Mouse (Mus musculus) T-helper 1 cell (primary cell): ENCODE data around the gene Rab28.

Experiments used
- in situ Hi-C: fragments of 300-600 bp; cut with MboI, MseI; formaldehyde crosslinking; loops from one replicate; pipeline ENCODE4 v1.15.1; 2025; ENCODE audit warnings: high pct_unique_total_duplicates

Rab28 gene

GRCm38 (mm10) chr5:41627224-41628144 lies 80.5 kb downstream of the Rab28 start:
- in situ Hi-C loops, result no loop called here

GRCm38 (mm10) chr5:41625544-41625943 lies 82.4 kb downstream of the Rab28 start:
- in situ Hi-C loops, result no loop called here

DNA sequence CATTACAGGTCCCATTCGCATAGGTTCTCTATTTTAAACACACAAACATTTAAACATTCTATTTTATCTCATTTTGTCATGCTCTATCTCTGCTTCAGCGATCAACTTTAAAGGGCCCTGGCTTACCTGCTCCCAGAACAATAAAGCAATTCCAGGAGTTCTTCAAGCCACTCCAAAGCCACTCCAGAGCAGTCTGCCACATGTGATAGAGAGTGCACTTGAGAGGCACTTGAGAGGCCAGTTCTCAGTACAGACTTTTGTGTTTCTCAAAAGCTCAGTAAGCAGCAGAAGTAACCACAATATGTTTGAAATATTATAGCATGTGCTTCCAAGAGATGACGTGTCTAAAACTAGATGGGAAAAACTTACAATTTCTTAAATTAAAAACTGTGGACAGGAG lies 86.2 kb downstream of the Rab28 start:
- in situ Hi-C loops, result no loop called here

- in situ Hi-C loops, result no loop called here
Measured at GRCm38 (mm10) chr5:41618966-41619365, 89.0 kb downstream of the Rab28 start.

DNA sequence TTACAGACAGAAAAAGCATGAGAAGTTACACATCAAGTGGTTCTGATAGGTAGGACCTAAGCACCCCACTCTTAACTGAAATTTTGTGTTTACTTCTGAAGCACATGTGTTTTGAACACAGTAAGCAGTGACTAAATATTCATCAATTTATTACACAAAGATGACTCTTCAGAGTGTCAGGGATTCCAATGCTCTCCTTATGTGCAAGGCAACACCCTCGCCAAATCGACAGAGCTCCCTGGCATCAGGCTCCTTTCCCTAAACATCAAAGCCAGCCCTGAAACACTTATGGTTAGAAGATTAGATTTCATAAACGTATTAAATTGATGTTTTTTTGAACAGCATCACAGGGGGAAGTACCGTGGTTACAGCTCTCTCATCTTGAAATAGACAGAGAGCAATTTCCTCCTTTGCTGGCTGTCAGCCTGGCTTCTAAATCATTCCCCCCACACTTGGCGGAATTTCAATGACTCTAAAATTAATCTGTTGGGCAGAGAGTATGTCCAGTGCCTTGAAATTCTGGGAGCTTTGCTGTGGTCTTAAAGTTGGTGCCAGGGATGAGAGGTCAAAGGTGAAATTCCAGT lies 97.4 kb downstream of the Rab28 start:
- in situ Hi-C loops, result no loop called here

DNA sequence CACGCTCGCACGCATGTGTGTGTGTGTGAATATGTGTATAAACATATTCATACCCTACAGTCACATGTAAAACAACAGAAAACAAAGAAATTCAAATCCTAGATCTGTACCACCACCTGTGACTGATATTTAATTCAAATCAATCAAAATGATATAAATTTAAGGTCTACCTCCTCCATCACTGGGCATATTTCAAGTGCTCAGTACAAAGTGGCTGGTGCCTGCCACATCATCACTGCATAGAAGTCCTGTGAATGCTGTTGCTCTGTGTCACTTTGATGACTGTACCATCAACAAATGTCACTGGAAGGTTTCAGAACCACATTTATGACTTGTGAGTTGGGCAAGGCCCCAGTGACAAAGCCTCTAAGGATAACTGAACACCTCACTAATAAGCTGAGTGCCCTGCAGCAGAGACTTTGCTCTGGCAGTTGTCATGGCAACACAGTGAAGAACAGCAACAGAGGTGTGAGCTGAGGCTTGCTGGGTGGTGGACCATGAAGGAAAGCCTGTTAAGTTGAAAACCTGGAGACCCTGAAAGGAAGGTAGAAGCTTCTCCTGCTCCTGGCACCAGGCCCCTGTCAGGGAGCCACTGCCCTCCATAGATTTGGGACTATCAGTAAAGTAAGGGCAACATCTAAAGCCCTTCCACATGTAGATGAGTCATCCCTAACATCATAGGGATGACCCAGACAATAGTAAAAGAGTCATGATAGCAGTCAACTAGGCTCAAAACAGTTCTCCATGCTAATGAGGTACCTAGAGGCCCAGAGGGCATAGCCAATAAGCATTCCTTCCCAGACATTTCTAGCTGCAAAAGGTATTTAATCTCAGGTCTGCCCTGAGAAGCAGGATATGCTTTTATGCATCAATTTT lies 111.5 kb downstream of the Rab28 start:
- in situ Hi-C loops, result no loop called here

- in situ Hi-C loops, result no loop called here
Measured at GRCm38 (mm10) chr5:41595199-41595598, 112.8 kb downstream of the Rab28 start.

GRCm38 (mm10) chr5:41578051-41578450 lies 129.9 kb downstream of the Rab28 start:
- in situ Hi-C loops, result no loop called here
